Mouse (Mus musculus) stomach, embryonic 16.5 days (tissue): ENCODE results near the gene Best2. TPM values are rescaled to one million over a fixed set of nuclear protein-coding genes. Genes with fewer than 3 reads are reported as not detected.

Experiments
- ATAC-seq: fragments of 200-750 bp; cut with Nextera tagmentation; 2 replicates; pipeline ENCODE4 v1.8.0; 2017; ENCODE audit warnings: moderate number of reproducible peaks, moderate TSS enrichment; ENCODE audit not compliant: insufficient read depth, low FRiP score
- H3K27ac ChIP-seq: fragments of 300-500 bp; sonication (generic); 2 replicates; pipeline ENCODE4 v1.5.1; 2014; ENCODE audit warnings: low read length
- H3K27me3 ChIP-seq: fragments of 300-500 bp; sonication (generic); 2 replicates; pipeline ENCODE4 v1.6.1; 2014; ENCODE audit warnings: low read length, control low read depth, mixed read lengths; ENCODE audit not compliant: control insufficient read depth, insufficient read depth
- H3K36me3 ChIP-seq: fragments of 300-500 bp; sonication (generic); 2 replicates; pipeline ENCODE4 v1.6.1; 2014; ENCODE audit warnings: low read length; ENCODE audit not compliant: control insufficient read depth, insufficient read depth
- H3K4me1 ChIP-seq: fragments of 300-500 bp; sonication (generic); 2 replicates; pipeline ENCODE4 v1.6.1; 2014; ENCODE audit warnings: low read length, control low read depth, mixed read lengths; ENCODE audit not compliant: control insufficient read depth, insufficient read depth
- H3K4me2 ChIP-seq: fragments of 300-500 bp; sonication (generic); 2 replicates; pipeline ENCODE4 v1.6.1; 2014; ENCODE audit warnings: low read depth, low read length, mixed read lengths
- H3K4me3 ChIP-seq: fragments of 300-500 bp; sonication (generic); replicated peaks from 2 replicates; pipeline ENCODE4 v1.5.1; 2014; ENCODE audit warnings: mild to moderate bottlenecking, low read length
- H3K9ac ChIP-seq: fragments of 300-500 bp; sonication (generic); 2 replicates; pipeline ENCODE4 v1.6.1; 2014; ENCODE audit warnings: low read length
- H3K9me3 ChIP-seq: fragments of 300-500 bp; sonication (generic); replicated peaks from 2 replicates; pipeline ENCODE4 v1.6.1; 2016; ENCODE audit warnings: low read length, control low read depth; ENCODE audit not compliant: control insufficient read depth
- WGBS: fragments of 180-500 bp; shearing (Covaris S2); extraction: QIAGEN DNeasy Blood & Tissue Kit; methylation state at CpG from one replicate; pipeline ENCODE4 v1.1.7; 2014; 5-methylcytosine and 5-hydroxymethylcytosine counted together
- polyA plus RNA-seq: library from polyadenylated mRNA; unstranded; fragments of >200 nt; fragmentation: Nextera tagmentation; extraction: Ambion mirVana; gene quantifications from 2 replicates; pipeline ENCODE4 v1.2.1, GENCODE M21; 2015

Best2 gene
- polyA plus RNA-seq, 1 experiment from 2014 or later: 0.30 TPM

GRCm38 (mm10) chr8:84974543-84975142 lies 39.7 kb downstream of the Best2 start:
- Histone ChIP-seq H3K27me3 (no peaks in the 10 kb centered on the region), H3K4me1 (peaks cover 33% of the 10 kb centered on the region), H3K9ac (0 out of 2 replicates have a peak overlapping the region, but pooled peaks have one; percentile 18), H3K4me3 (no peak overlapping the region), H3K4me2 (no peak overlapping the region), H3K27ac (peak overlapping the region; percentile 94; the same call in 1 of the 2 replicates), H3K36me3 (no peaks in the 10 kb centered on the region; the same call in 1 of the 2 replicates), H3K9me3 (no peaks in the 10 kb centered on the region)
- 76% methylated on average over 8 of the region's 8 CpGs for WGBS
- no peak for ATAC-seq

GRCm38 (mm10) chr8:84973803-84974542 lies 40.4 kb downstream of the Best2 start:
- Histone ChIP-seq H3K27ac (no peak overlapping the region), H3K9me3 (no peaks in the 10 kb centered on the region), H3K36me3 (no peaks in the 10 kb centered on the region; the same call in 1 of the 2 replicates), H3K27me3 (no peaks in the 10 kb centered on the region), H3K4me3 (no peak overlapping the region), H3K9ac (no peak overlapping the region), H3K4me2 (no peak overlapping the region), H3K4me1 (peaks cover 26% of the 10 kb centered on the region)
- WGBS: 54% methylated on average over 4 of the region's 4 CpGs
- ATAC-seq: no peak

- H3K27me3 ChIP-seq: no peaks in the 10 kb centered on the region
- H3K4me1 ChIP-seq: peaks cover 27% of the 10 kb centered on the region
- no peak overlapping the region for H3K27ac ChIP-seq
- no peak overlapping the region for H3K4me3 ChIP-seq
- no peaks in the 10 kb centered on the region; the same call in 1 of the 2 replicates for H3K36me3 ChIP-seq
- no peaks in the 10 kb centered on the region for H3K9me3 ChIP-seq
- 84% methylated on average over 1 of the region's 1 CpGs for WGBS
- H3K4me2 ChIP-seq: no peak overlapping the region
- no peak for ATAC-seq
- no peak overlapping the region for H3K9ac ChIP-seq
These were observed 41.3 kb downstream of the Best2 start for GRCm38 (mm10) chr8:84973079-84973478.

- peak overlapping the region; percentile 81 for H3K4me3 ChIP-seq
- H3K9ac ChIP-seq: peak overlapping the region; percentile 92
- no peaks in the 10 kb centered on the region for H3K9me3 ChIP-seq
- 50% methylated on average over 5 of the region's 5 CpGs for WGBS
- no peaks in the 10 kb centered on the region; the same call in 1 of the 2 replicates for H3K36me3 ChIP-seq
- H3K27ac ChIP-seq: no peak overlapping the region
- peak overlapping the region; percentile 92 for H3K4me2 ChIP-seq
- ATAC-seq: no peak
- H3K27me3 ChIP-seq: no peaks in the 10 kb centered on the region
- peaks cover 26% of the 10 kb centered on the region for H3K4me1 ChIP-seq
These were observed 43.4 kb downstream of the Best2 start for GRCm38 (mm10) chr8:84970913-84971312.

GRCm38 (mm10) chr8:84970135-84970790 lies 44.1 kb downstream of the Best2 start:
- Histone ChIP-seq H3K27me3 (no peaks in the 10 kb centered on the region), H3K4me3 (peak overlapping the region; percentile 81), H3K9ac (peak overlapping the region; percentile 92), H3K9me3 (no peaks in the 10 kb centered on the region), H3K4me1 (peaks cover 25% of the 10 kb centered on the region), H3K36me3 (no peaks in the 10 kb centered on the region; the same call in 1 of the 2 replicates), H3K4me2 (peak overlapping the region; percentile 92), H3K27ac (peak overlapping the region; percentile 96)
- no peak for ATAC-seq
- WGBS: 3% methylated on average over 21 of the region's 21 CpGs

- peak within 1 kb of the TSS; percentile 92 for H3K9ac ChIP-seq
- H3K36me3 ChIP-seq: no peaks in the 10 kb centered on the region; the same call in 1 of the 2 replicates
- peak within 1 kb of the TSS; percentile 96 for H3K27ac ChIP-seq
- WGBS: under 1% methylated on average over 56 of the region's 56 CpGs
- no peaks in the 10 kb centered on the region for H3K9me3 ChIP-seq
- peak within 1 kb of the TSS; percentile 81 for H3K4me3 ChIP-seq
- peaks cover 29% of the 10 kb centered on the region for H3K4me1 ChIP-seq
- no peaks in the 10 kb centered on the region for H3K27me3 ChIP-seq
- ATAC-seq: peak; percentile 76
- H3K4me2 ChIP-seq: peak within 1 kb of the TSS; percentile 92
These were observed 44.8 kb downstream of the Best2 start, which contains the start of the genes Gm49661, Prdx2 and Rnaseh2a for GRCm38 (mm10) chr8:84969241-84970134. TSS of gene Gm49661 (minus strand) at chr8:84969433. TSS of gene Prdx2 (plus strand) at chr8:84969587. TSS of gene Rnaseh2a (minus strand) at chr8:84969767.

- H3K4me3 ChIP-seq: peak overlapping the region; percentile 81
- H3K4me2 ChIP-seq: peak overlapping the region; percentile 92
- H3K9ac ChIP-seq: peak overlapping the region; percentile 92
- H3K36me3 ChIP-seq: no peaks in the 10 kb centered on the region; the same call in 1 of the 2 replicates
- H3K4me1 ChIP-seq: peaks cover 29% of the 10 kb centered on the region
- WGBS: 10% methylated on average over 2 of the region's 2 CpGs
- no peaks in the 10 kb centered on the region for H3K27me3 ChIP-seq
- H3K9me3 ChIP-seq: no peaks in the 10 kb centered on the region
- no peak for ATAC-seq
- H3K27ac ChIP-seq: peak overlapping the region; percentile 96
These were observed 45.7 kb downstream of the Best2 start for GRCm38 (mm10) chr8:84968650-84969049.

- Histone ChIP-seq H3K4me1 (peaks cover 29% of the 10 kb centered on the region), H3K4me3 (no peak overlapping the region), H3K9ac (no peak overlapping the region), H3K27ac (peak overlapping the region; percentile 96; the same call in 1 of the 2 replicates), H3K9me3 (no peaks in the 10 kb centered on the region), H3K36me3 (no peaks in the 10 kb centered on the region; the same call in 1 of the 2 replicates), H3K27me3 (no peaks in the 10 kb centered on the region), H3K4me2 (no peak overlapping the region)
- WGBS: 87% methylated on average over 13 of the region's 13 CpGs
- no peak for ATAC-seq
These were observed 46.6 kb downstream of the Best2 start for GRCm38 (mm10) chr8:84967532-84968304.
